Mouse (Mus musculus): Measurements from ENCODE around the gene Lsm4. TPM values are rescaled to one million over a fixed set of nuclear protein-coding genes. Genes with fewer than 3 reads are reported as not detected.

The Lsm4 gene
- polyA plus RNA-seq, 1 experiment from 2014 or later = 147 TPM

DNA sequence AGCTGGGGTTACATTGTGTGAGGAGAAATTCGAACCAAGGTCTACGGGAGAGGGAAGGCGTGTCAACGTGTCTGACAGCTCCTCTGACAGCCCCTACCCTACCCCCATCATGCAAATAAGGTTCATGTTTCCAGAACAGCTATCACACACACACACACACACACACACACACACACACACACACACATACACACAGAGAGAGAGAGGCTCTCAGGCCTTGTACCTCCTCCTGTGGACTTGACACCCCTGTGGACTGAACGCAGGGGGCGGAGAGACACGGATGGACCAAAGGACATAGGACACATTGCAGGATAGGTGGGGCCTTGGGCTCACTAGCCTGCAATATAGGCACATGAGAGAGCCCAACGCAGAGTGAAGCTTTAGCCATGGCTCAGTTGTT lies 36.2 kb upstream of the Lsm4 start:
- H3K27me3 ChIP-seq (ENCODE audit: control insufficient read depth, insufficient read depth, low read length) = no peaks in the 10 kb centered on the region
- H3K36me3 ChIP-seq (ENCODE audit: control insufficient read depth, insufficient read depth, low read length) = no peaks in the 10 kb centered on the region
- no peak overlapping the region for H3K4me2 ChIP-seq (replicated peaks; ENCODE audit: low read depth)
- 62% methylated on average over 8 of the region's 8 CpGs for WGBS
- no peak overlapping the region for H3K9ac ChIP-seq (ENCODE audit: low read length)
- 0 out of 2 replicates have a peak, but pooled peaks cover 3% of the 10 kb centered on the region for H3K4me1 ChIP-seq (replicated peaks; ENCODE audit: control insufficient read depth, insufficient read depth)
- no peak for ATAC-seq (ENCODE audit: low FRiP score, low TSS enrichment)
- H3K4me3 ChIP-seq (ENCODE audit: low read depth, low read length) = no peak overlapping the region
- H3K27ac ChIP-seq (replicated peaks) = no peak overlapping the region
- TF ChIP-seq CTCF (IDR thresholded peaks at IDR 0.05; ENCODE audit: low read depth) = no peak
- no peak for TF ChIP-seq EP300 (optimal IDR thresholded peaks at IDR 0.05)
- DNase-seq (ENCODE audit: low spot score) = no peak
- H3K9me3 ChIP-seq (ENCODE audit: control insufficient read depth, low read length) = no peaks in the 10 kb centered on the region

DNA sequence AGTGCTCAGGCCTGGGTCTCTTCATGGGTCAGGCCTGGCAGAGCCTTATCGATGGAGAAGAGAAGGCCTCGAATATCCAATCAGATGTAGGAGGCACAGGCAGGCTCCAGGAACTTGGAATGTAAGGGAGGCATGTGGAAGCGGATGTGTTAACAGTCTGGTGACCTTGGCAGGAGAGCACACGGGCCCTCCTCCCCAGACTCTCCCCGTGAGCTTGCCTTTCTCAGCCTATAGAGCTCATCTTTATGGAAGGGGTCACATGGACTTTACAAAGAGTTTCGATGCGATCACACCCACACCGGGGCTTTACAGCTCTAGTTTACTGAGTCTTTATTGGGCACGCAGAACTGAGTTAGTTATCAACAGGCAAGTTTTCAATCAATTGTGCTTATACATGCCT lies 34.3 kb upstream of the Lsm4 start:
- Histone ChIP-seq H3K36me3 (ENCODE audit: control insufficient read depth, insufficient read depth, low read length) (no peaks in the 10 kb centered on the region), H3K9me3 (ENCODE audit: control insufficient read depth, low read length) (no peaks in the 10 kb centered on the region), H3K4me1 (replicated peaks; ENCODE audit: control insufficient read depth, insufficient read depth) (0 out of 2 replicates have a peak, but pooled peaks cover 3% of the 10 kb centered on the region), H3K9ac (ENCODE audit: low read length) (no peak overlapping the region), H3K27ac (replicated peaks) (no peak overlapping the region), H3K27me3 (ENCODE audit: control insufficient read depth, insufficient read depth, low read length) (no peaks in the 10 kb centered on the region), H3K4me2 (replicated peaks; ENCODE audit: low read depth) (no peak overlapping the region), H3K4me3 (ENCODE audit: low read depth, low read length) (no peak overlapping the region)
- DNase-seq (ENCODE audit: low spot score) (no peak), ATAC-seq (ENCODE audit: low FRiP score, low TSS enrichment) (no peak)
- TF ChIP-seq CTCF (IDR thresholded peaks at IDR 0.05; ENCODE audit: low read depth) (no peak), EP300 (optimal IDR thresholded peaks at IDR 0.05) (no peak)
- WGBS = 62% methylated on average over 9 of the region's 9 CpGs

DNA sequence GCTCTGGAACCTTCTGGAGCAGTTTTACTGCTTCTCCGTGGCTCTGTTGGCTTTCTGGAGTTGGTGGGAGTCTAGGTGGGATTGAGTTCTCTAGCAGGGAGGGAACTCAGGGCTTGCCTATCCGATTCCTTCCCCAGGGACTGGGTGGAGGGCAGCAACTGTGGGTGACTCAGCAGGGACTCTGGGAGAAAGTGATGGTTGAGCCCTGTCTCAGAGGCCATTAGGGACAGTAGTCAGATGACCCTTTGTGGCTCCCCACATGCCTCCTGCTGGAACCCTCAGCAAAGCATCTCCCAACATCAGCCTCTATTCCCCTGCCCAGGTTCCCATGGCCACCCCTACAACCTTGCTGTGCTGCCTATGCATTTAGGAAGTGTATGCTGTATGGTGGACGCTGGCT lies 30.0 kb upstream of the Lsm4 start:
- DNase-seq (ENCODE audit: low spot score) (no peak), ATAC-seq (ENCODE audit: low FRiP score, low TSS enrichment) (no peak)
- no peak for TF ChIP-seq EP300 (optimal IDR thresholded peaks at IDR 0.05)
- no peak for TF ChIP-seq CTCF (IDR thresholded peaks at IDR 0.05; ENCODE audit: low read depth)
- no peak overlapping the region for H3K4me3 ChIP-seq (ENCODE audit: low read depth, low read length)
- no peak overlapping the region for H3K9ac ChIP-seq (ENCODE audit: low read length)
- H3K36me3 ChIP-seq (ENCODE audit: control insufficient read depth, insufficient read depth, low read length) = no peaks in the 10 kb centered on the region
- WGBS = 68% methylated on average over 3 of the region's 3 CpGs
- no peak overlapping the region for H3K4me2 ChIP-seq (replicated peaks; ENCODE audit: low read depth)
- no peaks in the 10 kb centered on the region for H3K27me3 ChIP-seq (ENCODE audit: control insufficient read depth, insufficient read depth, low read length)
- H3K27ac ChIP-seq (replicated peaks) = no peak overlapping the region
- no peaks in the 10 kb centered on the region for H3K9me3 ChIP-seq (ENCODE audit: control insufficient read depth, low read length)
- no peaks in the 10 kb centered on the region for H3K4me1 ChIP-seq (replicated peaks; ENCODE audit: control insufficient read depth, insufficient read depth)

DNA sequence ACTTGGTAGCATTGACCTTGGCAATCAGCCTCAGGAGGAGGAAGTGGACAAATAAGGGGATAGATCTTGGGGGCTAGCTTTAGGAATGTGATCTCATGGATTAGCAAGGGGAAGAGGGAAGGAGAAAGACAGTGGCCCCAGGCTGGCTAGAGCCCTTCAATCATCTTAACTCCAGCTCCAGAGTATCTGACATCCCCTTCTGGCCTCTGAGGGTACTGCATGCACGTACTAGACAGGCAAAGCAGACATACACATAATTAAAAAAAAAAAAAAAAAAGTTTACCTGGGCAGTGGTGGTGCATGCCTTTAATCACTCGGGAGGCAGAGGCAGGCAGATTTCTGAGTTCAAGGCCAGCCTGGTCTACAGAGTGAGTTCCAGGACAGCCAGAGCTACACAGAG lies 29.0 kb upstream of the Lsm4 start:
- Histone ChIP-seq H3K27me3 (ENCODE audit: control insufficient read depth, insufficient read depth, low read length) (no peaks in the 10 kb centered on the region), H3K27ac (replicated peaks) (no peak overlapping the region), H3K9me3 (ENCODE audit: control insufficient read depth, low read length) (no peaks in the 10 kb centered on the region), H3K9ac (ENCODE audit: low read length) (no peak overlapping the region), H3K36me3 (ENCODE audit: control insufficient read depth, insufficient read depth, low read length) (no peaks in the 10 kb centered on the region), H3K4me3 (ENCODE audit: low read depth, low read length) (no peak overlapping the region), H3K4me1 (replicated peaks; ENCODE audit: control insufficient read depth, insufficient read depth) (peaks cover 5% of the 10 kb centered on the region; the same call in 1 of the 2 replicates), H3K4me2 (replicated peaks; ENCODE audit: low read depth) (no peak overlapping the region)
- WGBS = 74% methylated on average over 2 of the region's 2 CpGs
- DNase-seq (ENCODE audit: low spot score) (no peak), ATAC-seq (ENCODE audit: low FRiP score, low TSS enrichment) (no peak)
- TF ChIP-seq CTCF (IDR thresholded peaks at IDR 0.05; ENCODE audit: low read depth) (peak; percentile 51), EP300 (optimal IDR thresholded peaks at IDR 0.05) (no peak)

DNA sequence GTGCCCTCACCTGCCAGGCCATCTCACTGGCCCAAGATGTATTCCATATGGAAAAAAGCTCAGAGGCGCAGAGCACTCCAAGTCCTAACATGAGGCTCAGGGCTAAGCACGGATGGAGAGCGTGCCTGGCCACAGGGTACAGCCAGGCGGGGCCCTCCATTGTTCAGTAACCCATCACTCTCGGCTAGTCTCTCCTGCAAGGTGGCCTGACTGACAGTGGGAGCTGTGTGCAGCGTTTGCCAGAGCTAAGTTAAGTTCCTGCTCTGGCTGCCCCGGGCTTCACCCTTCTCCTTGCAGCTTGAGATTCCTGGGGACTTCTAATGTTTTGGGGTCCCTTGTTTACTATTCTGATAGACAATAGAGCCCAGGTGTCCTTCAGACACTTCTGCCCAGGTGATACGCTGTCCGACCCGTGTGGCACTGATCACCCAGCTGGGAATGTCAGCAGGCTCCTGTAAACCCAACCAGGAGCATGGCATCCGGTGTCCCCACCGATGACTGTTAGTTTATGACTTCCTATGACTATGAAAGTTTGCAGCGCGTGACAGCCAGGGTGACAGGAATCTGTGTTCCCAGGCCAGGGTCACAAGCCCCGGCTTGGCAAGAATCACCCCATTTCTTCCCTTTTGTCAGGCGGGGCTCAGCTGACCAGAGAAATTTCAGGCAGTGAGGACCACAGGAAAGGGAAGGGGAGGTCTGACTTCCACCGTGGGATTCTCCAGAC lies 27.4 kb upstream of the Lsm4 start:
- H3K4me1 ChIP-seq (replicated peaks; ENCODE audit: control insufficient read depth, insufficient read depth) = peaks cover 8% of the 10 kb centered on the region; the same call in 1 of the 2 replicates
- no peak overlapping the region for H3K4me2 ChIP-seq (replicated peaks; ENCODE audit: low read depth)
- H3K27me3 ChIP-seq (ENCODE audit: control insufficient read depth, insufficient read depth, low read length) = no peaks in the 10 kb centered on the region
- no peak for TF ChIP-seq EP300 (optimal IDR thresholded peaks at IDR 0.05)
- no peak for TF ChIP-seq CTCF (IDR thresholded peaks at IDR 0.05; ENCODE audit: low read depth)
- no peaks in the 10 kb centered on the region for H3K9me3 ChIP-seq (ENCODE audit: control insufficient read depth, low read length)
- 46% methylated on average over 17 of the region's 17 CpGs for WGBS
- H3K9ac ChIP-seq (ENCODE audit: low read length) = no peak overlapping the region
- no peak overlapping the region for H3K4me3 ChIP-seq (ENCODE audit: low read depth, low read length)
- ATAC-seq (ENCODE audit: low FRiP score, low TSS enrichment) (no peak), DNase-seq (ENCODE audit: low spot score) (no peak)
- 0 out of 2 replicates have a peak overlapping the region, but pooled peaks have one; percentile 18 for H3K27ac ChIP-seq (replicated peaks)
- H3K36me3 ChIP-seq (ENCODE audit: control insufficient read depth, insufficient read depth, low read length) = peaks cover 4% of the 10 kb centered on the region; the same call in 1 of the 2 replicates

DNA sequence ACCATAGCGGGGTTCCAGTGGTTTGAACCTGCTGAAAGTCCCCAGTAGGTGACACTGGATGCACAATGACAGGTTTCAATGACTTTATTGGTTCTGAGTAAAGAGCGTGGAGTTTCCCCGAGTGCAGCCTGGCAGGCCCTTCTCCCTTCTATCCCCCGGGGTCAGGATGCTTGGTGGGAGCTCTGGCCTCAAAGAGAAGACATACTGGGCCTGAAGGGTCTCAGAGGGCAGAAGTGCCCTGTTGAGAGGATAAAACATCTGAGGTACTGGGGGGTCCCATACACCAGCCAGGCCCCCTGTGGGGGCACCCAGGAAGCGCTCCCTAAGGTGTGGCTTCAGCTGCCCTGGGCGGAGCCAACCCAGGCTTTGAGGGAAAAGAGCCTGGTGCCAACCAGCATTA lies 26.7 kb upstream of the Lsm4 start:
- Histone ChIP-seq H3K36me3 (ENCODE audit: control insufficient read depth, insufficient read depth, low read length) (peaks cover 4% of the 10 kb centered on the region; the same call in 1 of the 2 replicates), H3K9me3 (ENCODE audit: control insufficient read depth, low read length) (no peaks in the 10 kb centered on the region), H3K27ac (replicated peaks) (no peak overlapping the region), H3K4me1 (replicated peaks; ENCODE audit: control insufficient read depth, insufficient read depth) (peaks cover 8% of the 10 kb centered on the region; the same call in 1 of the 2 replicates), H3K9ac (ENCODE audit: low read length) (no peak overlapping the region), H3K27me3 (ENCODE audit: control insufficient read depth, insufficient read depth, low read length) (no peaks in the 10 kb centered on the region), H3K4me3 (ENCODE audit: low read depth, low read length) (no peak overlapping the region), H3K4me2 (replicated peaks; ENCODE audit: low read depth) (no peak overlapping the region)
- no peak for TF ChIP-seq CTCF (IDR thresholded peaks at IDR 0.05; ENCODE audit: low read depth)
- TF ChIP-seq EP300 (optimal IDR thresholded peaks at IDR 0.05) = no peak
- 73% methylated on average over 6 of the region's 6 CpGs for WGBS
- no peak for DNase-seq (ENCODE audit: low spot score)
- ATAC-seq (ENCODE audit: low FRiP score, low TSS enrichment) = no peak
